Mouse (Mus musculus) heart, embryonic 11.5 days (tissue): Measurements from ENCODE around the gene Atp8a2. TPM values are rescaled to one million over a fixed set of nuclear protein-coding genes. Genes with fewer than 3 reads are reported as not detected.

ENCODE experiments used
- ATAC-seq: fragments of 200-750 bp; cut with Nextera tagmentation; replicated peaks from 2 replicates; pipeline ENCODE4 v1.8.0; 2017; ENCODE audit warnings: moderate library complexity; ENCODE audit not compliant: insufficient number of reproducible peaks, low FRiP score, low TSS enrichment
- H3K27ac ChIP-seq: fragments of 300-500 bp; sonication (generic); 2 replicates; pipeline ENCODE4 v1.5.1; 2014; ENCODE audit warnings: mild to moderate bottlenecking, low read depth, low read length
- H3K27me3 ChIP-seq: fragments of 300-500 bp; sonication (generic); 2 replicates; pipeline ENCODE4 v1.6.1; 2014; ENCODE audit warnings: mild to moderate bottlenecking, low read length, mixed read lengths; ENCODE audit not compliant: control insufficient read depth, insufficient read depth
- H3K36me3 ChIP-seq: fragments of 300-500 bp; sonication (generic); 2 replicates; pipeline ENCODE4 v1.6.1; 2014; ENCODE audit warnings: mild to moderate bottlenecking, low read length, moderate library complexity, mixed read lengths; ENCODE audit not compliant: control insufficient read depth, insufficient read depth
- H3K4me1 ChIP-seq: fragments of 300-500 bp; sonication (generic); 2 replicates; pipeline ENCODE4 v1.6.1; 2014; ENCODE audit warnings: low read length; ENCODE audit not compliant: control insufficient read depth, insufficient read depth
- H3K4me2 ChIP-seq: fragments of 300-500 bp; sonication (generic); 2 replicates; pipeline ENCODE4 v1.6.1; 2014; ENCODE audit warnings: mild to moderate bottlenecking, moderate library complexity
- H3K4me3 ChIP-seq: fragments of 300-500 bp; sonication (generic); 2 replicates; pipeline ENCODE4 v1.5.1; 2014; ENCODE audit warnings: low read depth, low read length
- H3K9ac ChIP-seq: fragments of 300-500 bp; sonication (generic); 2 replicates; pipeline ENCODE4 v1.6.1; 2014; ENCODE audit warnings: mild to moderate bottlenecking, low read depth, low read length, moderate library complexity
- H3K9me3 ChIP-seq: fragments of 300-500 bp; sonication (generic); replicated peaks from 2 replicates; pipeline ENCODE4 v1.6.1; 2016; ENCODE audit warnings: low read length; ENCODE audit not compliant: control insufficient read depth
- WGBS: fragments of 180-500 bp; shearing (Covaris S2); extraction: QIAGEN DNeasy Blood & Tissue Kit; methylation state at CpG from one replicate; pipeline ENCODE4 v1.1.7; 2014; ENCODE audit not compliant: insufficient replicate concordance; 5-methylcytosine and 5-hydroxymethylcytosine counted together
- polyA plus RNA-seq: library from polyadenylated mRNA; unstranded; fragments of >200 nt; fragmentation: Nextera tagmentation; extraction: Ambion mirVana; gene quantifications from 2 replicates; pipeline ENCODE4 v1.2.1, GENCODE M21; 2014

Atp8a2 gene
- polyA plus RNA-seq, 1 experiment from 2014 or later: 6.8 TPM

- Histone ChIP-seq H3K4me1 (peaks cover 5% of the 10 kb centered on the region), H3K27me3 (no peaks in the 10 kb centered on the region), H3K4me3 (no peak overlapping the region), H3K9ac (no peak overlapping the region), H3K36me3 (no peaks in the 10 kb centered on the region), H3K27ac (no peak overlapping the region), H3K9me3 (no peaks in the 10 kb centered on the region; the same call in 1 of the 2 replicates), H3K4me2 (no peak overlapping the region)
- no peak for ATAC-seq
- 59% methylated on average over 2 of the region's 2 CpGs for WGBS
Measured at GRCm38 (mm10) chr14:60030666-60031065, 166.3 kb downstream of the Atp8a2 start.

DNA sequence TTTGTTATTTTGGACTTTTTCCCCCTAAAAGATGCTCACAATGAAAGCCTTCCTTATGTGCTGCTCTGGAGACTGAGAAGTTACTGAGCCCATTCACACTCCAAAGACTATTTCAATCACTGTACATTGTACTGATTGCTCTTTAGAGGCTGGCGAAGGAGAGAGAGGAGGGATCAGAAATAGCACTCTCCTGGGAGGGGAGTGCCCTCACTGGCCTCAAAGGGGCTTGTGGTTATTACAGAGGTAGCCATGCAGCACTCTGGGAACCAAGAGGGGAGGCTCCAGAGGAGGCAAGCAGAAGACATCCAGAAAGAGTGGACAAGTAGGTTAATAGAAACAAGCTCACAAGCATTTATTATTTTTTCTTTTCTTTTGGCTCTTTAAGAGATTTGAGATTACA, 169.8 kb downstream of the Atp8a2 start:
- Histone ChIP-seq H3K4me1 (peaks cover 5% of the 10 kb centered on the region), H3K4me3 (no peak overlapping the region), H3K27ac (no peak overlapping the region), H3K4me2 (no peak overlapping the region), H3K27me3 (no peaks in the 10 kb centered on the region), H3K36me3 (no peaks in the 10 kb centered on the region), H3K9me3 (no peaks in the 10 kb centered on the region), H3K9ac (no peak overlapping the region)
- no peak for ATAC-seq
- 40% methylated on average over 1 of the region's 1 CpGs for WGBS

GRCm38 (mm10) chr14:60026647-60027046, 170.3 kb downstream of the Atp8a2 start:
- H3K9ac ChIP-seq: no peak overlapping the region
- H3K36me3 ChIP-seq: no peaks in the 10 kb centered on the region
- no peak overlapping the region for H3K4me3 ChIP-seq
- 41% methylated on average over 8 of the region's 8 CpGs for WGBS
- H3K4me2 ChIP-seq: peak overlapping the region; percentile 27
- H3K27ac ChIP-seq: no peak overlapping the region
- H3K4me1 ChIP-seq: peaks cover 5% of the 10 kb centered on the region
- no peaks in the 10 kb centered on the region for H3K9me3 ChIP-seq
- H3K27me3 ChIP-seq: no peaks in the 10 kb centered on the region
- ATAC-seq: no peak

DNA sequence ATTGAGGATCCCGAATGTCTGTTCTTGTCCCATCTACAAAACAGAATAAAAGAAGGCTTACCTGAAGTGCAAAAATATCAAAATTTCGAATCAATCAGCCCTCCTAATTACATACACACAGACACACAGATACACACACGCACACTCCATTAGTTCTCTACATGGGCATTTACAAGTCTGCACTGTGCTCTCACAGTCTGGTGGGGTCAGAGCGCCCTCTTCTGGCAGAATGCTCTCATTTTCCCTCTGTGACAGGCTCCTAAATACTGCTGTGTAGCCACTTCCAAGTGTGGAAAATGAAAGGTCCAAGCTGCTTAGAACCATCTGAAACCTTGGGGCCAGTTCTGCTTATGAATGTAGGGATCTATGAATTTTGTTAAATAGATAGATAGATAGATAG, 181.1 kb downstream of the Atp8a2 start:
- Histone ChIP-seq H3K27me3 (peaks cover 3% of the 10 kb centered on the region; the same call in 1 of the 2 replicates), H3K9me3 (no peaks in the 10 kb centered on the region), H3K9ac (no peak overlapping the region), H3K27ac (no peak overlapping the region), H3K4me2 (no peak overlapping the region), H3K4me3 (no peak overlapping the region), H3K36me3 (no peaks in the 10 kb centered on the region), H3K4me1 (no peaks in the 10 kb centered on the region)
- ATAC-seq: no peak
- WGBS: 36% methylated on average over 4 of the region's 4 CpGs

DNA sequence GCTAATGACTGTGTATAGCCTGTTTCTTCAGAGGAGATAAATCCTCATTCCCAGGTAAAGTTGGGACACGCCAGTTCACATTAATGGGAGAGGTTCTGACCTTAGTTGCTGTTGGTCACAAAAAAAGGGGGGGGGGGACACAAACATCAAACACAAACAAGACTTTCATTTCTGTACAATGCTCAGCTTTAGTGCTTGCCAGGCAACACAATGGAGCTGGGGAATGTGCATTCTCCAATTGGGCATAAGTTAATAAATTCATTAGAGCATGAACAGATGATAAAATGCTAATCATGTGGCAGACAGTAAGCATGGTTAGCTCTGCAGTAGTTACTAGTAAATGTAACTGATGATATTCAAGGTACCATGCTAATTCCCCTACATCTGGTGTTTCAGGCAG, 195.2 kb downstream of the Atp8a2 start:
- Histone ChIP-seq H3K4me1 (no peaks in the 10 kb centered on the region), H3K4me2 (no peak overlapping the region), H3K4me3 (no peak overlapping the region), H3K27me3 (no peaks in the 10 kb centered on the region), H3K27ac (no peak overlapping the region), H3K9me3 (no peaks in the 10 kb centered on the region), H3K9ac (no peak overlapping the region), H3K36me3 (no peaks in the 10 kb centered on the region)
- WGBS: 81% methylated on average over 1 of the region's 1 CpGs
- no peak for ATAC-seq

- 56% methylated on average over 5 of the region's 5 CpGs for WGBS
- Histone ChIP-seq H3K4me1 (no peaks in the 10 kb centered on the region), H3K4me3 (no peak overlapping the region), H3K36me3 (no peaks in the 10 kb centered on the region), H3K27me3 (no peaks in the 10 kb centered on the region), H3K4me2 (no peak overlapping the region), H3K9ac (no peak overlapping the region), H3K27ac (no peak overlapping the region), H3K9me3 (no peaks in the 10 kb centered on the region)
- no peak for ATAC-seq
Measured at GRCm38 (mm10) chr14:59988860-59989259, 208.1 kb downstream of the Atp8a2 start.

GRCm38 (mm10) chr14:59987975-59988374, 209.0 kb downstream of the Atp8a2 start:
- no peak for ATAC-seq
- Histone ChIP-seq H3K36me3 (no peaks in the 10 kb centered on the region), H3K4me1 (no peaks in the 10 kb centered on the region), H3K4me3 (no peak overlapping the region), H3K9ac (no peak overlapping the region), H3K27ac (no peak overlapping the region), H3K27me3 (no peaks in the 10 kb centered on the region), H3K4me2 (no peak overlapping the region), H3K9me3 (no peaks in the 10 kb centered on the region)
- 75% methylated on average over 3 of the region's 3 CpGs for WGBS

DNA sequence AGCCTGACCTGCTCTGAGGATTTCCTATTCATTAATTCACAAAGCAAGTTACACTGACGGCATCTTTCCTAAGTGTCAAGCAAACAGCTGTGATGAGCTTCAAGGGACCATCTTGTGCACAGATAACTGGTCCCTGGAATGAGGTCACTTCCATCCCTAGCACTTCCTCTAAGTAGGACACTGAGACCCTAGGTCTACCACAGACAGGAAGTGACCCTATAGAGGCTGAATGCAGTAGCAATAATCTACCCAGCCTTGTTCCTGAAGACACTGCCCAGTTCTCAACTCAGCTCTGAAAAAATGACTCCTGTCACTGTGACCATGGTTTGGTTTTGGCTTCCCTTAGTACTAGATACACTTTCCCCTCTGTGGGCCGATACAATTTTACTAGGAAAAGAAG, 219.0 kb downstream of the Atp8a2 start:
- Histone ChIP-seq H3K36me3 (no peaks in the 10 kb centered on the region), H3K4me1 (no peaks in the 10 kb centered on the region), H3K4me2 (no peak overlapping the region), H3K4me3 (no peak overlapping the region), H3K9me3 (no peaks in the 10 kb centered on the region), H3K27me3 (no peaks in the 10 kb centered on the region), H3K27ac (no peak overlapping the region), H3K9ac (no peak overlapping the region)
- 67% methylated on average over 2 of the region's 2 CpGs for WGBS
- no peak for ATAC-seq

GRCm38 (mm10) chr14:59971221-59971730, 225.7 kb downstream of the Atp8a2 start:
- WGBS: 73% methylated on average over 5 of the region's 5 CpGs

More at GRCm38 (mm10) chr14:59971221-59971730, 225.7 kb downstream of the Atp8a2 start:
- no peak overlapping the region for H3K27ac ChIP-seq
- H3K27me3 ChIP-seq: no peaks in the 10 kb centered on the region; the same call in 1 of the 2 replicates
- no peaks in the 10 kb centered on the region for H3K9me3 ChIP-seq
- H3K4me1 ChIP-seq: no peaks in the 10 kb centered on the region
- H3K36me3 ChIP-seq: no peaks in the 10 kb centered on the region
- no peak overlapping the region for H3K9ac ChIP-seq
- ATAC-seq: no peak
- H3K4me3 ChIP-seq: no peak overlapping the region
- H3K4me2 ChIP-seq: no peak overlapping the region
